Mouse (Mus musculus): ENCODE data around the gene Acaca. TPM values are rescaled to one million over a fixed set of nuclear protein-coding genes. Genes with fewer than 3 reads are reported as not detected.
"Not testable (repeated sequence)": the region's sequence is repeated elsewhere in the genome, so short reads cannot be mapped to it uniquely, and the experiment has no call there.

The Acaca gene
- total RNA-seq, 4 experiments from 2014 or later = 14.3 to 18.9 (median 16.8) TPM

DNA sequence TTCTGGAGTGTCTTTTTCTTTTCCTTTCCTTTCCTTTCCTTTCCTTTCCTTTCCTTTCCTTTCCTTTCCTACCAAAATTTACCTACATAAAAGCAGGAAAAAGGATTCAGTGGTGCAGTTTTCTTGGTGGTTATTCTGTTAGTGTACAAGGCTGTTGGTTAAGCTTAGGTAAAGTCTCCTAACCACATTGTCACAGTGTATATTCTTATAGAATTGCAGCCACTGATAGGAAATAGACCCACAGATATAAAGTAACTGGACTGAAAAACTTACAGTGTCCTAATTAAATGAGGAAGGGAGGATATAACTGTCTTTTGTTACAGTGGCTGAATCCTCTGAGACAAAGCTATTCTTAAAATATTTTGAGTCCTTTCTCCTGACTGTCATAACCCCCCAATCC lies 202.9 kb downstream of the Acaca start:
- no peak for DNase-seq (ENCODE audit: low spot score)

- no peak for DNase-seq (ENCODE audit: low spot score)
Observed at GRCm38 (mm10) chr11:84332860-84333259, 203.4 kb downstream of the Acaca start.

DNA sequence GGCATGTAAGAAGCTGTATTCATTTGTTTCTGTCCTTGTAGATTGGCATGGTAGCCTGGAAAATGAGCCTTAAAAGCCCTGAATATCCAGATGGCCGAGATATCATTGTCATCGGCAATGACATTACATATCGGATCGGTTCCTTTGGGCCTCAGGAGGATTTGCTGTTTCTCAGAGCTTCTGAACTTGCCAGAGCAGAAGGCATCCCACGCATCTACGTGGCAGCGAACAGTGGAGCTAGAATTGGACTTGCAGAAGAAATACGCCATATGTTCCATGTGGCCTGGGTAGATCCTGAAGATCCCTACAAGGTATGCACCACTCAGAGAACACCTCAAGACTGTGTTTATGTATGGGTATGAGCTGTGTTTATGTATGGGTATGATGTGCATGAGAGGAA lies 208.8 kb downstream of the Acaca start:
- not testable (repeated sequence) for DNase-seq (ENCODE audit: low spot score)

GRCm38 (mm10) chr11:84340630-84341029 lies 211.2 kb downstream of the Acaca start:
- DNase-seq (ENCODE audit: low spot score) = no peak

DNA sequence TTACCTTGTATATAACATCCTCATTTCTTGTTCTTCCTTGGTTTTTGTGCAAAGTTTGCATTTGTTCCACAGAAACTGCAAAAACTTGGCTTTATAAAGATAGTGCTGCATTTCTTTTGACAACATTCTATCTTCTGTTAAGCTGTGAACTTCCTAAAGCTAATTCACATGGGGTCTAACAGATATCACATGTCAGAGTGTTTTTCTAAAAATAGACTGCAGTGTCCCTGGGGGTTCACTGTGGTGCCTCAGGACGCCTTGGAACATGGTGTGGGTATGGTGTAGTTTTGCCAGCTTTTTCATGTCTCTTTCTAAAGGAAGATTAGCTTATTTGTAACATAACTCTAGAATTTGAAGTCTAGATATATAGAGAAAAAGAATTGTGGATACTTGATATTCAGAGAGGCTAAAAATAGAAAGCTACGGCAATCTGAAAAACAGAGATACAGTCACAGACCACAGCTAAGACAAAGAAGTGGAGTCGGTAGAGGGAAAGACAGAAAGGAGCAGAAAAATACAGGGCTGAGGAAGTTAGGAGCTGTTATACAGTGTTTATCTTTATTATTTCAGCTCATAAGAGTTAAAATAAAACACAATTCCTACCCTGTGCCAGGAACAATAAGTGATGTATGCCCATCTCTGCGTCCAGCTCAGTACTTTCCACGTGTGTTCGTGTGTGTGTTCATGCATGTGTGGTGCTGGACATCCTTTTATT lies 215.2 kb downstream of the Acaca start:
- no peak for DNase-seq (ENCODE audit: low spot score)

GRCm38 (mm10) chr11:84347766-84348165 lies 218.3 kb downstream of the Acaca start:
- DNase-seq (ENCODE audit: low spot score) = no peak

DNA sequence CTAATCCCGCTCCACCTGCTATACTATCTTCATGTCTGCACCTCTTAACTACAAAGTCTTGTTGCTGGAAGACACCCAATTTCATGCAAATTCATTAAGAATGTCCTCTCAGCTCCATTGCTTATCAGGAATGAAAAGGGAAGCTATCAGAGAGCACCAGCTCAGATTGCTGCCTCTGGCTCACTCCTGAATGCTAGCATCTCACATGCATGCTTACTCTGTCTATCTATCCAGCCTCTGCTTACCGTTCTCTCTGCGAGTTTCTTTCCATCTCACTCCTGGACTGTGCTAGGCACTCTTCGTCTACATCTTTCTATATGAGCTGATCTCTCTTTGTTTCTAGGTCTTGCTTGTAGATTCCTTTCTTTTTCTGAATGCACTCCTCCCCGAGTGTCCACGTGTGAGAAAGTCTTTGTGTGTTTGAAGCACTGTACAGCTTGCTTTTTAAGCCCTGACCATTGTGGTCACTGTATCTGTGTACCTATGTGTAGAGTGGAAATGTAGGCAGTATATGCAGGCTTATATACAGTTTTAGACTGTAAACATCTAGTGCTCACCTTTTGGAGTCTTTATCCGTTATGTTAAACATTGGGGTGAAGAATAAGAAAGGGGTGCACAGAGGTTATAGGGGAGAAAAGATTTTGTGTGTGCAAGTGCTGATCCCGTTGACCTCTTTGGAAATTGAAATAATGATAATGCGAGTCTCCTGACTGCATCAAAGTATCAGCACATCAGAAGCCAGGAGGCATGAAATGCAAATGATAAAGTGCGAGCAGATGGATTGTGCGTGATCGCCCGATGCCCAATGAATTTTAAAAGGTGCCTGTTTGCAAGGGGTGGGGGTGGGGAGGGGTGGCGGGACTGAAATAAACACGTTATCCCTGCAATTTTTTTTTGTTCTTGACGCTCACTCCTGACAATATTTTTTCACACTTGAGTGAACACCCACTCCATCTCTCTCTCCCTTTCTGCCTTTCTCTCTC lies 219.7 kb downstream of the Acaca start:
- DNase-seq (ENCODE audit: low spot score) = no peak

GRCm38 (mm10) chr11:84351150-84351549 lies 221.7 kb downstream of the Acaca start:
- DNase-seq (ENCODE audit: low spot score) = no peak

DNA sequence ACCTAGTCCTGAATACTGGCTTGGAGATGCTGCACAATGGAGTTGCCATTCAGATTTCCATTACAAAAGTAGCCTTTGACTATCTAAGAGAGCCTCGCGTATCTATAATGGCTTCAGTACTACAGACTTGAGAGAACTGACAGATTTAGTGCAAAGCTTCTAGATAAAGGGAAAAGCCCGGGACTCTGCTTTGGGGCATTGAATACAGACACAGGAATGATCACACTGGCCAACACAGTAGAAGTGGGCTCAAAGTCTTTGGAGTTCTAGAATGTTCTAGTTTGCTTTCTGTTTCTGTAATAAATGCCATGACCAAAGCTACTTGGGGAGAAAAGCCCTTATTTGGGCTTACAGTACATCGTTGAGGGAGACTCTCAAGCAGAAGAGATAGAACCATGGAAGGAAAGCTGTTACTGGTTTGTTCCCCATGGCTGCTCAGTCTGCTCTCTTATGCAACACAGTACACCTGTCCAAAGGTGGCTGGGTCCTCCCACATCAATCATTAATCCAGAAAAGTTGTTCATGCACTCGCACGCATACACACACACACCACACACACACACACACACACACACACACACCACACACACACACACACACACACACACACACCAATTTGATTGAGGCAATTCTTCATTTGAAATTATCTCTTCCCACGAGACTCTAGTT lies 223.7 kb downstream of the Acaca start:
- DNase-seq (ENCODE audit: low spot score) = no peak

DNA sequence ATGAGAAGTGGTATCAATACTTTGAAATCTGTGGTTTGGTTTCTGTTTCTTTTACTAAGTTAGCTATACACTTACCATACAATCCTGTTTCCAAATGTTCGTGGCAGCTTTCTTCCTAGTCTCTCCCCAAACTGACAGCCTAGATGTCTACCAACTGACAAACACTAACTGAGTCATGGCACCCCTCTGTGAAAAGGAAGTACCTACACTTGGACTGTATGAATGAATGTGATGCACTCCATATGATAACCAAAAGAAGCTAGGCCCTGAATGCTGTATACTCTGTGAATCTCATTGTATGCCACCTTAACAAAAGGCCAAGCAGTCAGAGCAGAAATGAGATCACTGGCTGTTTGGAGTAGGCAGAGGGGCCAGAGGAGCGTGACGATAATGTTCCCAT lies 227.8 kb downstream of the Acaca start:
- no peak for DNase-seq (ENCODE audit: low spot score)

DNA sequence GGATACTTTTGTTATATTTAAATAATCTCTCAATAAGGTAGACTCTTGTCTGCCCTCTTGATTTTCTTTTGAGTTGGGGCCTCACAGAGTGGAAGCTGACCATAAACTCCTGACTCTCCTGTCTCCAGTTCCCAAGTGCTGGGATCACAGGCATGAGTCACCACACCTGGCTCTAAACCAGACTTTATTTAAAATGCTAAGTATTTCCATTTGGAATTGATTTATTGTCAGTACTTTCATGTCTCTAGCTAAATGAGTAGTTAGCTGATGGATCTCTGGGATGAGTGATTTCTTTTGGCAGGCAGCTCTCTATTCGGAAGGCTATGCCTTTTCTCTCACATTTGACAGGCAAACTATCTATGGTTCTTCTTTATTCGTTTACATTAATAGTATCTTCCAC lies 228.3 kb downstream of the Acaca start:
- no peak for DNase-seq (ENCODE audit: low spot score)

DNA sequence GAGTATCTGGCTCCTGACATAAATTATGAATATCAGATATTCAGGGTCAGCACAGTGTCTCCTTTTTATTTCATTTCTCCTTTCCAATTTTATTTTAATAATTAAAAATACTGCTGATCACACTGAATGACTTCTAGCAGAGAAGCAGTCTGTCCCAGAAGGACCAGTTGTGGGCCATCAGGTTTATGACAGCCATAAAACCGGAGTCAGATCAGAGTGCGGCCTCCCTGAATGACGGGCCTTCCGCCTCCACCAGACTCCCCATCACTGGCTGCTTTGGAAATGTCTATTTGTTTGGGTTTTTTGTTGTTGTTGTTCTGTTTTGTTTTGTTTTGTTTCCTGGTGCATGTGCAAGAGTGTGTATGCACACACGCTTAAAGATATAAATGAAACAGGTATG lies 232.1 kb downstream of the Acaca start:
- no peak for DNase-seq (ENCODE audit: low spot score)

DNA sequence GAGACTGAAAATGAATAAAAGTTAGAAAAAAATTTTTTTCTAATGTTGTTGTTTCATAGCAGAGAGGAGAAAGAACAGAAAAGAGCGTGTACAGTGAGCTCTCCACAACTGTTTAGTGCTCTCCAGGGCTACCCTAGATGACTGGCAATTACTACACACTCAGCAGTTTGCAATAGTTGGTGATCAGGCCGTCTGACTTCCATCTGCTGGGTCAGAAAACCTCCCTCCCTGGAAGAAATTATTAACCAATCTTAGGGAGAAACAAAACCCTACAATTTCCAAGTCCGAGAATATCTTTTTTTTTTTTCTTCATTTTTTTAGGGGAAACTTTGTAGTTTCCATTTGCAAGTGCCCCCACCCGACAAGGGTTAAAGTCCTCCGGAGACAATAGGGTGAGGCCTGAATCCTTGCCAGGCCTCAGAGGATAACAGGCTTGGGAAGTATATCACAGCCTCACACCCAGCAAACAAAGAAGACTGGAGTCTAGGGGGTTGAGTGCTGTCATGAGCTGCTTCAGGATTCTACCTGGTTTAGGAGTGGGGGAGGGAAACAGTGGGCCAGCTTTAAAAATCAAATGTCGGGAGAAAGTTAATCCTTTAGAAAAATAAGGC lies 233.3 kb downstream of the Acaca start:
- DNase-seq (ENCODE audit: low spot score) = no peak

GRCm38 (mm10) chr11:84365313-84365712 lies 235.8 kb downstream of the Acaca start:
- DNase-seq (ENCODE audit: low spot score) = no peak

DNA sequence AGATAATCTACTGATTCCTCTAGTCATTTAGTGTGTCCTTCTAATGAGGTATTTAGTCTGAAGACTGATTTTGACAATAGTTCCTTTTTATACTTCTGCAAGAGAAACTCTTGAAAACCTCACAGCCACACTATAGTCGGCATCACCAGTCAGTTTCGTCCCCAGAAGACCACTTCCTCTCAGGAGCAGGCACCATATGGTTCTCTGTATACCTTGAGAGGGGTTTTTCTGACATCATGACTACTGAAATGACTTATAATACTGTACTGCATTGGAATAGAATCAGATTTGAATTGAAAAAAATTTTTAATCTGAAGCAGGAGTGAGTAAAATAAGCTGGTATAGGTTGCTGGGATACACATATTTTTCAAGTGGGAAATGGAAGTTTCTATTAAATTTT lies 239.4 kb downstream of the Acaca start:
- DNase-seq (ENCODE audit: low spot score) = no peak

DNA sequence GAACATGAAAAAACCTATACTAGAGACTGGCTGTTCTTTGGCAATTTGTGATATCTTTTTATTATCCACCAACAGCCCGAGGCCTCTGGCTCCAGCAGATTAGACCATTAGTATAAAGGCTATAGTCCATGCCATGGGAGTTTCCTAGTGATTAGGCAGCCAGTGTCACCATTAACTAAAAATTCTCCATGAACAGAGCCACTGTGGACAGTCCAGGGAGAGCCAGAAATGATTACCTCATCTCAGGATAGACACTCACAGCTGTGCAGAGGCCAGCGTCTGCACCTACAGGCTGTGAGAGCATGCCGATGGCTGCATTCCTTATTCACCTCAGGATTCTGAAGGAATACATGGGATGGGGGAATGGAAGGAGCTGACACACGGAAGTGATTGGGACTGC lies 243.7 kb downstream of the Acaca start:
- no peak for DNase-seq (ENCODE audit: low spot score)

DNA sequence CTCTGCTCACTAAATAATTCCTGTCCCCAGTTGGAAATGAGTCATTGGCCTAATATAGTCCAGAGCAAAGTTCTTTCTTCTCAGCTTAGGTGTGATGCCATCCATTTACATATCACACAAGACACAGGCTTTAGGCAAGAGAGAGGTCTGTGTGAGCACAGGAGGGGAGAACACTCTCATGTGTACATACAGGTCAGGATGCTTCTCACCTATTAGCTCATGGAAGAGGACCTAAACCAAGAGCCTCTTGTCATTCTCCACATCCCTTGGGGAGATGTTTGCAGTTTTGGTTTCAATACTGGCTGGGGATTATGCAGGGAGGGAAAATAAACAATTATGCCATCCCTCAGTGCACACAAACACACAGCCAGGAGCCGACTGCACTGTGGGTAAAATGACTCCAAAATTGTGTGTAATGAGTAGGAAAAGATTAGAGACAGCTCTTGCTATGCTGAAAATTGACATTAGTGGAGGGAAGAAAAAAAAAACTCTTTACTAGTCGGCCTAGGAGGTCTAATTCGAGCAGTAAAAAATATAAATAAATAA lies 246.6 kb downstream of the Acaca start:
- DNase-seq (ENCODE audit: low spot score) = no peak

DNA sequence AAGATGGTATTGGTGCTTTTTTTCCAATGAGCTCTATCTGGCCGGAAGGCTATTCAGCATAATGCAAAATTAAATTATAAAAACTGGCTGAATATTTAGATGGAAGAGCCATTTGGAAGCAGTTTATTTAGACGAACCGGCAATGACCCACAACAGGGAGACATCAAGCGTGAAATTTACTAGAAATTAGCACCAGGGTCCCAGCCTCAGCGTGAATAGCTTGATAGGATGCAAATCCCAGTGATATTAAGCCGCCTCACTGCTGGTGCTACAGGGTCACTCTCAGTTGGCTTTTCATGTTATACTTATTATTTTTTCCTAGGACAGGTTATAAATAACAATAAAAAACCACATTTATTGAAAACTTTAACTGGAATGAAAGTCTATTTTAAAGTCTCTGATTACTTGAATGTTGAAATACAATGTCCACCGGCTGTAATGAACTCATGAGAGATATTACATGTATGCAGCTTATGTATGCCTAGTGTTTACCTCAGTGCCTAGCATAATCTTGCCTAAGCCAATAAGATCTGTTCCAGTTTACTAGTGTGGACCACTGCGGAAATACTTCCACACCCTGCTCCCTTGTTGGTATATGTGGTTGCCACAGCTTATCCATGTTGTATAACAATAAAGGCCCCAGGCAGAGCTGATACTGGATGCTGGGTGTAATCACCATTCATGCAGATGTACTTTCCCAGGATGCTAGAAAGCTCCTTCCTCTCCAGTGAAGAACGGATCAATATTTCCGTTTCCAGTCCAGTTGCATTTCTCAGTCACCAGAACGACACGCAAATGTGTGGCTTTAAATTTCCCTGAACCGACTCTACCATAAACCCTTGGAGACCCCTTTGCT lies 247.3 kb downstream of the Acaca start:
- DNase-seq (ENCODE audit: low spot score) = no peak

DNA sequence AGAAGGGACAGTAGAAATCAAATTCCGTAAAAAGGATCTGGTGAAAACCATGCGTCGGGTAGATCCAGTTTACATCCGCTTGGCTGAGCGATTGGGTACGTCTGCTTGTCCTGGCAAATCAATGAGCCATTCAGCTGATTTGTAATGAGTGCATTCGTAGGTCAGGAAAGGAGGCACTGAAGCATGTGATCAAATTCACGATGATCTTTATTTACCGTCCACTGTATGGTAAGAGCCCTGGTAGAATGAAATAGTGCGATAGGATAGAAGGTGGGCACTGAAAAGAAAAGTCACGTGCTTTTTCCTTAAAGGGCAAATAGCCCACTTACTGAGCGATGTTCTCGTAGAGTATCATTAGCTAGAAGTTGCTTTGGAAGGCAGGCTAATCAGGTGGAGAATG lies 253.0 kb downstream of the Acaca start:
- DNase-seq (ENCODE audit: low spot score) = no peak

GRCm38 (mm10) chr11:84383891-84384290 lies 254.4 kb downstream of the Acaca start:
- no peak for DNase-seq (ENCODE audit: low spot score)

GRCm38 (mm10) chr11:84389332-84389731 lies 259.9 kb downstream of the Acaca start:
- DNase-seq (ENCODE audit: low spot score) = peak; percentile 45
